Mouse (Mus musculus): ENCODE results near the gene Car15. TPM values are rescaled to one million over a fixed set of nuclear protein-coding genes. Genes with fewer than 3 reads are reported as not detected.
A peak's percentile ranks its signal among the peaks of the same experiment; 100 is the strongest.

Car15 gene
- polyA plus RNA-seq, 1 experiment from 2014 or later = 1.8 TPM

DNA sequence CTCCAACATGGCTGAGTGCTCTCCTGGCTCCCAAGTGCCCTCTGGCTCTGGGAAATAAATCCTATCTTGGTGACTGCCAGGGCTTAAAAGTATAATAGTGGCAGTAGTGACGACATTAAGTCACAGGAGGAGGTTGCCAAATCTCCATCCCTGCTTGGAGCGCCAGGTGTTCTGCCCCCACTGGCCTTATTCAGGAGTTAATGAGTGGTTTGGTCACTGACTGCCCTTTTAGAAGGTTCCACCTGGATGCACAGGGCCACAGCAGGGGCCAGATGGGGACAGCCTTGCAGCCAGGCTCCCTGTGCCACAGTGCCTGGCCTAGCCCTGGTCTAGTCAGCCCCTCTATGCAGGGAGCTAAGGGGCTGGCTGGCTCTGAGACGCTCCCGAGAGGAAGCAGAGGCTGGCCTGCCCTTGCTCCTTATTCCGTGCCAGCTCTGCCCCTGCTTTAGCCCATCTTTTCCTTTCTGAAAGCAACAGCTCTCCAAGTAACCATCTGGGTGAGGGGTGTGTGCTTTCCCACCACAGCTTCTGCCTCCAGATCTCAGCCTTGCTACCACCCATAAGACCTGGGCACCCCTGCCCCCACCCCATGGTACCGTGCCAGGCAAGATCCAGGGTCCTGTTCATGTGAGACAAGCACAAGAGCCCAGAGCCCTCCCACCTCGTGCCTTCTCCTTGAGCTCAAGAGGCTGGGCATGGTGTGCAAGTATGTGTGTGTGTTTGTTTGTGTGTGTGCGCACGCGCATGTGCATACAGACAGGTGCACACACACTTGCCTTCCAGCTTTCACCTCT is 7.6 kb downstream of the Car15 start:
- H3K4me1 ChIP-seq = peaks cover 24% of the 10 kb centered on the region
- peaks cover 87% of the 10 kb centered on the region for H3K27me3 ChIP-seq (ENCODE audit: low read depth, poor library complexity, severe bottlenecking)
- H3K4me3 ChIP-seq = no peak overlapping the region
- no peak overlapping the region for H3K27ac ChIP-seq (replicated peaks)
- DNase-seq (ENCODE audit: low spot score) = no peak
- no peaks in the 10 kb centered on the region for H3K36me3 ChIP-seq
- WGBS = 57% methylated on average over 10 of the region's 10 CpGs
- H3K9me3 ChIP-seq (replicated peaks) = no peaks in the 10 kb centered on the region

DNA sequence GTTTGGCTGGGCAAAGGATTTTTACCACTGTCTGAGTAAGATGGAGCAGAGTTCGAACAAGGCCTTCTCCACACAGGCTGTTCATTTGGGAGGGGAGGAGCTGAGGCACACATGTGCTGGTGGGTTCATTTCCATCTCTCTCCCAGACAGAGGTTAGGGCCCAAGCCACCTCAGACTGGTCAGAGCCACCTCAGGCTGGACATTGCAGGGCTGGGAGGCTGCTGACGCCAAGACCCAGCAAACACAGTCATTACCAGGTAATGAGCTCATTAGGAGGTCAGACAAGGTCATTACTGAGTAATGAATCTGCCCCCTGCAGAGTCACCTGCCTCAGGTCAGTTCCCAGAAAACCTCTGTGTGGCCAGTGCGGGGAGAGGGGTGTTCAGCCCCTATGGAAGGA is 9.3 kb downstream of the Car15 start:
- DNase-seq (ENCODE audit: low spot score) = no peak
- H3K27ac ChIP-seq (replicated peaks) = no peak overlapping the region
- no peak overlapping the region for H3K4me3 ChIP-seq
- H3K4me1 ChIP-seq = peaks cover 16% of the 10 kb centered on the region
- 81% methylated on average over 3 of the region's 3 CpGs for WGBS
- peaks cover 70% of the 10 kb centered on the region for H3K27me3 ChIP-seq (ENCODE audit: low read depth, poor library complexity, severe bottlenecking)
- no peaks in the 10 kb centered on the region for H3K9me3 ChIP-seq (replicated peaks)
- H3K36me3 ChIP-seq = no peaks in the 10 kb centered on the region

DNA sequence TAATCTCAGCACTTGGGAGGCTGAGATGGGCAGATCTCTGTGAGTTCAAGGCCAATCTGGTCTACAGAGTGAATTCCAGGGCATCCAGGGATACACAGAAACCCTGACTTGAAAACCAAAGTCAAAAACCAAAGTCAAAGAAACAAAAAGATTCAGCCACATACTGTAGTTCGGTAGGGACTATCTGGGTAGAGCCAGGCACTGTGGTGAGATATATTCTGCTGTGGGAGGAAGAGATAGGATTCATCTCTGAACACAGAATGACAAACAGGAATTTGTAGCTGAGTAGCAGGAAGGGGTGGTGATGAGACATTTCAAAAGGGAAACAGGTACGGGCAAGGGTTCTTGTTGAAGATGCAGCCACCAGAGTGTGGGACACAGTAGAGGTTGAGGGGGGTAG is 9.9 kb downstream of the Car15 start:
- Histone ChIP-seq H3K27me3 (ENCODE audit: low read depth, poor library complexity, severe bottlenecking) (peaks cover 64% of the 10 kb centered on the region), H3K36me3 (no peaks in the 10 kb centered on the region), H3K4me1 (peaks cover 9% of the 10 kb centered on the region), H3K4me3 (no peak overlapping the region), H3K9me3 (replicated peaks) (no peaks in the 10 kb centered on the region), H3K27ac (replicated peaks) (no peak overlapping the region)
- no peak for DNase-seq (ENCODE audit: low spot score)
- 94% methylated on average over 2 of the region's 2 CpGs for WGBS

DNA sequence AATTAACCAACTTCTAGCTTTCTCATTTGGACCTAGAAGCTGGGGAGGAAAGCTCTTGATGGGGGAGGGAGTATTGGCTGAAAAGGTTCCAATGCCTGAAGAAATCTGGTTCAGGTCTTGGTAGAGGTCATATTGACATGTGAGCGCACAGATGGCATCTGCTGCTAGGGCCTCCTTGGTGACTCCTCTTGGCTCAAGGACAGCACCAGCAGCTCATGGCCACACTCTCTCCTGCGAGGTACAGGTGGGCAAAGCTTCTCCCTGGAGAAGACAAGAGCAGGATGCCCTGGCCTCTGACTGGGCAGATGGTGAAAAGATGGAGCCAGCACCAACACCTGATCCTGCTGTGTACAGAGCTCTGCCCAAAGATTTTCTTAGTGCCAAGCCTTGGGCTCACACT is 11.7 kb downstream of the Car15 start:
- no peaks in the 10 kb centered on the region for H3K9me3 ChIP-seq (replicated peaks)
- no peaks in the 10 kb centered on the region for H3K36me3 ChIP-seq
- no peak overlapping the region for H3K4me3 ChIP-seq
- 91% methylated on average over 2 of the region's 2 CpGs for WGBS
- no peak overlapping the region for H3K27ac ChIP-seq (replicated peaks)
- DNase-seq (ENCODE audit: low spot score) = no peak
- H3K4me1 ChIP-seq = peaks cover 4% of the 10 kb centered on the region; the same call in 1 of the 2 replicates
- peaks cover 46% of the 10 kb centered on the region for H3K27me3 ChIP-seq (ENCODE audit: low read depth, poor library complexity, severe bottlenecking)

DNA sequence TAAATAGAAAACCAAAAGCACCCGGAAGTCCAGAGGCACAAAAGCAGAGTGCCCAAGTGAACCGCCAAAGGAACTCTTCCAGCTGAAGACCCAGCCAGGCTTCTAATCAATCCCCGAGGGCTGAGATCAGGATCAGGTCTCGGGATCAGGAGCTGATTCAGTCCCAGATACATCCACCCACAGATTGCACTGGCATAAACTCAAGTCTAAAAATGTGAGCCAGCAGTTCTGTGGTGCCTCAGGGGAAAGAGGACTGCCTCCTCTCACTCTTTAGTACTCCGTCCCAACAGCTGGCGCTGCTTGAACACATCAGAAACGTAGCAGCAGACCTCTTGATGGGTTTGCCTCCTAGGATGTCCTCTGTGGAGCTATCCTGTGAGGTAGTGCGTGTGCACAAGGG is 21.6 kb downstream of the Car15 start:
- no peak overlapping the region for H3K27ac ChIP-seq (replicated peaks)
- DNase-seq (ENCODE audit: low spot score) = no peak
- no peak overlapping the region for H3K4me3 ChIP-seq
- no peaks in the 10 kb centered on the region for H3K9me3 ChIP-seq (replicated peaks)
- WGBS = 80% methylated on average over 8 of the region's 8 CpGs
- no peaks in the 10 kb centered on the region for H3K36me3 ChIP-seq
- H3K27me3 ChIP-seq (ENCODE audit: low read depth, poor library complexity, severe bottlenecking) = peaks cover 64% of the 10 kb centered on the region
- peaks cover 14% of the 10 kb centered on the region for H3K4me1 ChIP-seq

DNA sequence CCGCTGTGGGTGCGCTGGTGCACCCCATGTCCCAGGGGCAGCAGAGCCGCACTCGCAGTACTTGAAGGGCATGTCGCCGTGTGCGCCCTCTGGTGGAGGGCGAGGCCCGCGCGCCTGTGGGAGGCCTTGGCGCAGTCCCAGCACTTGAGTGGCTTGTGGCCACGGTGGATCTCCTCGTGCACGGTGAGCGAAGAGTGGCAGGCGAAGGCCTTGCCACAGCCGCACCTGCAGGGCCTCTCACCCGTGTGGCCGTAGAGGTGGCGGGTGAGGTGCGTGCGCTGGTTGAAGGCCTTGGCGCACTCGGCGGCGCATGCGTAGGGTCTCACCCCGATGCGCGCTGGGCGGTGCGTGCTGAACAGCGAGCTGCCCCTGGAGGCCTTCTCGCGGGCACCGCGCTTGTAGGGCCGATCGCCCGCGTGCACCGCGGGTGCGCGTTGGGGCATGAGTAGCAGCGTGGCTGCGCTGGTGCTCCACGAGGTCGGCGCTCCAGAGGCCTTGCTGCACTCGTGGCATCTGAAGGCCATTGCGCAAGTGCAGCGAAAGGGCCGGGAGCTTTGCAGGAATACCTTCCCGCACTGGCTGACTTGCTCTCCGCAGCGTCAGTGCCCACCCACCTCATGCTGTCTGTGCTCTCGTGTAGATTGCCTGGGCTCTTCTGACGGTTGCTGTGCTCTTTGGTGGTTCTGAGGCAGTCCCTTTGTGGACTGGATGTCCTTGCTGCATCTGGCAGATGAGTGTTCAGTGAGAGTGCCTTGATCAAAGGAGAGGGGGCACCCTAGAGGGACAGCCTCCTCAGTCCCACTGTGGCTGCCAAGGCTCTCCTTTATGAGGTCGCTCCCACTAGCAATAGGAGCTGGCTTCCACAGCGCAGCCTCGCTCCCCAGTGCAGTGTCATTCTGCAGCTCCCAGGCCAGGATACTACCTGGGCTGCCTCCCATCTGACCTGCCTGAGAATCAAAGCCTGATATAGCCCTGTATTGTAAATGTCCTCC is 22.5 kb downstream of the Car15 start:
- no peaks in the 10 kb centered on the region for H3K36me3 ChIP-seq
- no peaks in the 10 kb centered on the region for H3K9me3 ChIP-seq (replicated peaks)
- H3K27ac ChIP-seq (replicated peaks) = peak overlapping the region; percentile 86
- peaks cover 70% of the 10 kb centered on the region for H3K27me3 ChIP-seq (ENCODE audit: low read depth, poor library complexity, severe bottlenecking)
- 2% methylated on average over 63 of the region's 63 CpGs for WGBS
- peak overlapping the region; percentile 61 for H3K4me3 ChIP-seq
- DNase-seq (ENCODE audit: low spot score) = peak; percentile 86
- H3K4me1 ChIP-seq = peaks cover 14% of the 10 kb centered on the region

DNA sequence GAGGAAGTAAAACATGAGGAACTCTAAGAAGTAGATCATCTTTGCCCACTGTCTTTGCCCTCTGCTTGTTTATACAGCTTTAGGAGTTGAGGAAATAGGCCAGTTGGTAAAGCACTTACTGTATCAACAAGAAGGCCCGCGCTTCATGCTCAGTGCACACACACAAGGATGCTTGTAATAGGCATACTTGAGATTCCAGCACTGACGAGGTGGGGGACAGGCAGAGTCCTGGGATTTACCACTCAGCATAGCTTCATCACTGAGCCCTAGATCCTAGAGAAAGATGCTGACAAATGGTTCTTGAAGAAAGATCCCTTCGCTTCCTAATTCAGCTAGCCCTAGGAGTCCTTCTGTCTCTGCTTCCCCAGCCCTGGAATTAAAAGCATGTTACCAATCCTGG is 25.0 kb downstream of the Car15 start:
- no peak for DNase-seq (ENCODE audit: low spot score)
- peaks cover 25% of the 10 kb centered on the region for H3K4me1 ChIP-seq
- H3K36me3 ChIP-seq = no peaks in the 10 kb centered on the region
- H3K27ac ChIP-seq (replicated peaks) = no peak overlapping the region
- no peaks in the 10 kb centered on the region for H3K9me3 ChIP-seq (replicated peaks)
- WGBS = 62% methylated on average over 4 of the region's 4 CpGs
- no peak overlapping the region for H3K4me3 ChIP-seq
- H3K27me3 ChIP-seq (ENCODE audit: low read depth, poor library complexity, severe bottlenecking) = peaks cover 91% of the 10 kb centered on the region

DNA sequence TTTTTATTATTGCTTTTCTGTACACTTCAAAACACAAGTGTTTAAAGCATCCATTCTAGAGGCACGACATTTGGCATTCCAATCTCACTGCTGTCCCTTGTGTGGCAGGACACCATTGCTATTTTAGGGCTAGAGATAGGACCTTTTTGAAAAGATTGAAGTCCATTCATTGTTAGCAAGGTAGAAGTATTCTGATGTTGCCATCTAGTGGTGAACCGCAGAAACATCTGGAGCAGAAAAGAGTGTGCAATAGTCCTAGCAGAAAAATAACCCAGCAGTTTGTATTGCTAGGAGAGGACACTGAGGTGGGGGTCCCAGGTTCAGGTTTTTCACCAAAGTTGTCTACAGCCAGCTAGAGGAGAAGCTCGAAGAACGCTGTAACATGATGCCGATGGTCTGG is 26.0 kb downstream of the Car15 start:
- H3K27me3 ChIP-seq (ENCODE audit: low read depth, poor library complexity, severe bottlenecking) = peaks cover 93% of the 10 kb centered on the region
- peaks cover 36% of the 10 kb centered on the region for H3K4me1 ChIP-seq

DNA sequence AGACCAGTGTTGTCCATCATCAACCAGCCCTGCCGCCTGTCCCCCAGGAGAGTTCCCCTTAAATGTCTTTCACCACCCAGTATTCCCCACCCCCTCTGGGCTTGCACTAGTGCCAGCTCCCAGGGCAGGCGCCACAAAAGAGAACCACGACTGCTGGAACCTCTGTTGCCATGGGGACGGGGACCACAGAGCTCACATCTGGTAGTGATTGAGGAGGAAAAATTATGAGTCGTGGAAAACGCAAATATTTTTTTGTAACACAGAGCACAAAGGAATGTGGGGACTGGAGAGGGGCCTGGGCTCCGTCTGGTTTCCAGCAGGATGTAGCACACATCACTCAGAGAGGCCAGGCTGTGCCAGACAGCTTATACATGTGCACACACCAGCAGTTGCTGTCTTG is 28.5 kb downstream of the Car15 start:
- H3K4me1 ChIP-seq = peaks cover 39% of the 10 kb centered on the region
- no peak overlapping the region for H3K4me3 ChIP-seq
- H3K27ac ChIP-seq (replicated peaks) = no peak overlapping the region
- no peaks in the 10 kb centered on the region for H3K9me3 ChIP-seq (replicated peaks)
- no peaks in the 10 kb centered on the region for H3K36me3 ChIP-seq
- peak; percentile 57 for DNase-seq (ENCODE audit: low spot score)
- H3K27me3 ChIP-seq (ENCODE audit: low read depth, poor library complexity, severe bottlenecking) = peaks cover 93% of the 10 kb centered on the region
- 38% methylated on average over 7 of the region's 7 CpGs for WGBS

More for the DNA sequence above, 26.0 kb downstream of the Car15 start:
- DNase-seq (ENCODE audit: low spot score) = no peak
- Histone ChIP-seq H3K9me3 (replicated peaks) (no peaks in the 10 kb centered on the region), H3K4me3 (no peak overlapping the region), H3K27ac (replicated peaks) (no peak overlapping the region), H3K36me3 (no peaks in the 10 kb centered on the region)
- WGBS = 2% methylated on average over 5 of the region's 5 CpGs

DNA sequence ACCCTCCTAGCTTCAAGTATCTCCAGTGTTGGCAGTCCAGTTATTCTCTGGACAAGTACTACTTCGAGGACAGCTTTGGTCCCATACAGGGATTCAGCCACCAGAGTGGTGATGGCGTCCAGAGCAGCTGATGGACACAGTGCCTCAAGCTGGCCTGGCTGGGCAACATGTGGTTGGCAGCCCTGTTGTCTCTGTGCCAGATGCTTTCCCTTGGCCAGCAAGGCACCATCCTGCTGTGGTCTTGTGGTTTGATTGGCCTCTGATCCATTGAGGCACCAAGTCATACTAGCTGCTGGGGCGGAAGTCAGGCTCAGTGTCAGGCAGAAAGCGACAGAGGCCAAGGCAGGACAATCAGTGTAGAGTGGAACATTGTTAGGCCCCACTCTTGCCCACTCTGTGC is 29.0 kb downstream of the Car15 start:
- H3K9me3 ChIP-seq (replicated peaks) = no peaks in the 10 kb centered on the region
- no peak overlapping the region for H3K27ac ChIP-seq (replicated peaks)
- no peak for DNase-seq (ENCODE audit: low spot score)
- H3K4me3 ChIP-seq = no peak overlapping the region
- 79% methylated on average over 4 of the region's 4 CpGs for WGBS
- H3K36me3 ChIP-seq = no peaks in the 10 kb centered on the region
- H3K27me3 ChIP-seq (ENCODE audit: low read depth, poor library complexity, severe bottlenecking) = peaks cover 93% of the 10 kb centered on the region
- H3K4me1 ChIP-seq = peaks cover 45% of the 10 kb centered on the region

DNA sequence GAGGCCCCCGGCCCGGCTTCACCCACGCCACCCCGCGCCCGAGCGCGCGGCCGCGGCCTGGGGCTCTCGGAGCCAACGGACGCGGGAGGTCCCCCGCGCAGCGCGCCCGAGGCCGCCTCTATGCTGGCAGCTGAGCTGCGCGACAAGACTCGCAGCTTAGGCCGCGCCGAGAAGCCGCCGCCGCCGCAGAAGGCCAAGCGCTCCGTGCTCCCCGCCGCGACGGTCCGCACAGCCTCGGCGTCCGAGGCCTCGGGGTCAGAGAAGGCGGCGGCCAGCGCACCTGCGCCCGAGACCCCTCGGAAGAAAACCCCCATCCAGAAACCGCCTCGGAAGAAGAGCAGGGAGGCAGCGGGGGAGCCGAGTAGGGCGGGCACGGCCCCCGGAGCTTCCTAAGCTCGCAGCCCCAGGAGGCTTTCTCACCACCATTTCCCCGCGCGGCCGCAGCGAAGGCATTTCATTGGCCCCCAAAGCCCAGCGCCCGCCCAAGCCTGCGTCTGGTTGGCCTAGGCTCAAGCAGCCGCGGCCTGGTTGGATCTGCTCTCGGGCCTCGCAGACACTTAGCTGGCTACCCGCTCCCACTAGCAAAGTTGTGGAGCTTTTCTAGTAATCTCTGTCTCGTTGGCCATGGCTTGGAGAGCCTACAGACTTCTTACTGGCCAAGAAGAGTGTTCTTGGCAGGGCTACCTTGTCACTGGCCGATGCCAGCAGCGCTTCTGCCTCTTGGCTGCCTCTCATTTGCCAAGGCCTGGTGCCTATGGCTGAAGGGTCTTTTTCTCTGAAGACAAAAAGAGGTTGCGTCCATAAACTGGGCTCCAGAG is 30.8 kb downstream of the Car15 start:
- no peaks in the 10 kb centered on the region for H3K36me3 ChIP-seq
- 2% methylated on average over 73 of the region's 73 CpGs for WGBS
- H3K9me3 ChIP-seq (replicated peaks) = no peaks in the 10 kb centered on the region
- peaks cover 62% of the 10 kb centered on the region for H3K4me1 ChIP-seq
- peak overlapping the region; percentile 87 for H3K27ac ChIP-seq (replicated peaks)
- peak; percentile 93 for DNase-seq (ENCODE audit: low spot score)
- peaks cover 93% of the 10 kb centered on the region for H3K27me3 ChIP-seq (ENCODE audit: low read depth, poor library complexity, severe bottlenecking)
- peak overlapping the region; percentile 56 for H3K4me3 ChIP-seq

DNA sequence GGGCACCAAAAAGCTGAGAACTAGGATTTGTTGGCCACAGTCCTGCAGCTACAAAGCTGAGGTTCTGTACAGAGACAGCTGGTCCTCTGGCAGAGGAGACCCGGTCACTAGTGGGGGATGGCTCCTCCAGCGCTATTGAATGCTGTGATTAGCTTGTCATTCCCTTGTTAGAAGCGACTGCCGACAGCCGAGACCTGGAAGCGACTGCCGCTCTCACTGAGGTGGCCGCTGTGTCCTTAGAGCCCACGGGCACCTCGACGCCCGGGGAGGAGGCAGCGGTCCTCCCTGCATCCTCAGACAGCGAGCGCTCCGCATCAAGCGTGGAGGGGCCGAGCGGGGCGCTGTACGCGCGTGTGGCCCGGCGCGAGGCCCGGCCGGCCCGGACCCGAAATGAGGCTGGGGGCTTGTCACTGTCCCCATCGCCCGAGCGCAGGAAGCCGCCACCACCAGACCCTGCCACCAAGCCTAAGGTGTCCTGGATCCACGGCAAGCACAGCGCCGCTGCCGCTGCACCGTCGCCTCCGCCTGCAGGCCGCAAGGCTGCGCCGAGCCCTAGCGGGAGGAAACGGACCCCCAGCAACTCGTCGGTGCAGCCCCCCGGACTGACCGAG is 31.5 kb downstream of the Car15 start:
- H3K36me3 ChIP-seq = no peaks in the 10 kb centered on the region
- WGBS = 2% methylated on average over 50 of the region's 50 CpGs
- H3K27me3 ChIP-seq (ENCODE audit: low read depth, poor library complexity, severe bottlenecking) = peaks cover 97% of the 10 kb centered on the region
- H3K27ac ChIP-seq (replicated peaks) = peak overlapping the region; percentile 87
- peaks cover 67% of the 10 kb centered on the region for H3K4me1 ChIP-seq
- H3K9me3 ChIP-seq (replicated peaks) = no peaks in the 10 kb centered on the region
- DNase-seq (ENCODE audit: low spot score) = peak; percentile 73
- peak overlapping the region; percentile 56 for H3K4me3 ChIP-seq
